Mouse (Mus musculus): ENCODE measurements around the gene Cplx2. TPM values are rescaled to one million over a fixed set of nuclear protein-coding genes. Genes with fewer than 3 reads are reported as not detected.

Gene Cplx2
- polyA plus RNA-seq, 1 experiment from 2014 or later: 11.2 TPM

GRCm38 (mm10) chr13:54389971-54390564, 18.9 kb downstream of the Cplx2 start:
- H3K36me3 ChIP-seq (ENCODE audit: control insufficient read depth, insufficient read depth, low read length): no peaks in the 10 kb centered on the region
- WGBS: 73% methylated on average over 8 of the region's 8 CpGs
- no peak overlapping the region for H3K9ac ChIP-seq (ENCODE audit: low read length)
- no peaks in the 10 kb centered on the region for H3K9me3 ChIP-seq (ENCODE audit: control insufficient read depth, low read length)
- H3K27ac ChIP-seq (ENCODE audit: low read depth, low read length): no peak overlapping the region
- H3K4me2 ChIP-seq (ENCODE audit: low read depth): no peak overlapping the region
- DNase-seq (ENCODE audit: low spot score) (no peak), ATAC-seq (ENCODE audit: insufficient read depth, low FRiP score, low TSS enrichment) (no peak)
- H3K4me1 ChIP-seq (ENCODE audit: control insufficient read depth, insufficient read depth, low read length): no peaks in the 10 kb centered on the region
- H3K4me3 ChIP-seq (ENCODE audit: low read depth, low read length): no peak overlapping the region
- H3K27me3 ChIP-seq (ENCODE audit: control insufficient read depth, insufficient read depth, low read length): no peaks in the 10 kb centered on the region

- H3K27me3 ChIP-seq (ENCODE audit: control insufficient read depth, insufficient read depth, low read length): no peaks in the 10 kb centered on the region
- no peaks in the 10 kb centered on the region for H3K36me3 ChIP-seq (ENCODE audit: control insufficient read depth, insufficient read depth, low read length)
- no peak overlapping the region for H3K27ac ChIP-seq (ENCODE audit: low read depth, low read length)
- H3K9me3 ChIP-seq (ENCODE audit: control insufficient read depth, low read length): no peaks in the 10 kb centered on the region
- H3K4me1 ChIP-seq (ENCODE audit: control insufficient read depth, insufficient read depth, low read length): no peaks in the 10 kb centered on the region
- WGBS: 87% methylated on average over 7 of the region's 7 CpGs
- H3K4me3 ChIP-seq (ENCODE audit: low read depth, low read length): no peak overlapping the region
- DNase-seq (ENCODE audit: low spot score): no peak
- ATAC-seq (ENCODE audit: insufficient read depth, low FRiP score, low TSS enrichment): no peak
- no peak overlapping the region for H3K9ac ChIP-seq (ENCODE audit: low read length)
- H3K4me2 ChIP-seq (ENCODE audit: low read depth): no peak overlapping the region
Measured at GRCm38 (mm10) chr13:54390565-54391013, 19.4 kb downstream of the Cplx2 start.

DNA sequence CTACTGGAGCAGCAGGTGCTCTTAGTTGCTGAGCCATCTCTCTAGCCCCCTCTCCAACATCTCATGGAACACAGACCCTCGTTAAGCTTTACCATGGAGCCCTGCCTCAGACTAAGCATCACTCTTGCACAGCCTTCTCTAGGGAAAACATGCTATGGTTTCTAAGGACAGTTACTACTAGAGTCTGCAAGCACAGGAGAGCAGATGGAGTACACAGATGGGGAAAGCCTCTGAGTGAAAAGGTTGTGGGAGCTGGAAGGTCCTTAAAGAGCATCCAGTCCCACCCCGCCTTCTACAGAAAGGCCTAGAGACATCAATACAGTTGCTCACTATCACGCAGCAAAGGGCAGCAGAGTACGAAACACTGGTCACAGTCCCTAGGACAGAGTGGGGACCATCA, 20.2 kb downstream of the Cplx2 start:
- Histone ChIP-seq H3K4me3 (ENCODE audit: low read depth, low read length) (no peak overlapping the region), H3K27ac (ENCODE audit: low read depth, low read length) (no peak overlapping the region), H3K4me1 (ENCODE audit: control insufficient read depth, insufficient read depth, low read length) (no peaks in the 10 kb centered on the region), H3K27me3 (ENCODE audit: control insufficient read depth, insufficient read depth, low read length) (no peaks in the 10 kb centered on the region), H3K36me3 (ENCODE audit: control insufficient read depth, insufficient read depth, low read length) (no peaks in the 10 kb centered on the region), H3K4me2 (ENCODE audit: low read depth) (no peak overlapping the region), H3K9me3 (ENCODE audit: control insufficient read depth, low read length) (no peaks in the 10 kb centered on the region), H3K9ac (ENCODE audit: low read length) (no peak overlapping the region)
- WGBS: 92% methylated on average over 4 of the region's 4 CpGs
- no peak for ATAC-seq (ENCODE audit: insufficient read depth, low FRiP score, low TSS enrichment)
- no peak for DNase-seq (ENCODE audit: low spot score)

DNA sequence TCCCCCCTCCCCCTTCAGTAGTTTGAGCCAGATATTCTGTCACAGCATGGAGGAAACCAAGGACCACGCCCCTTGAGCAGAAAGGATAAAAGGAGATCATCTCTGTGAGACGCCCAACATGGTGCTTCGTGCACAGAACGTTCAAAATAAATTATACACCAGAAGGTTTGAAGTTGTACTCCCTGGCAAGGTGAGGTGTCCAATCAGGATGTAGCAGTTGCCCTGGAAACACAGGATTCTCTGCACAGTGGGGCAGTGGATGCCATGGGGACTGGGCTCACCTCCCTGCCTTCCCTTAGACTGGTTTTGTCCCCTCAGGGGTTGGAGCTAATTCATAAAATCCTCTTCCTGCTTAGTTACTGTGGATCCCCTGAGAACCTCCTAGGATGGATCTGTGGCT, 25.9 kb downstream of the Cplx2 start:
- DNase-seq (ENCODE audit: low spot score) (no peak), ATAC-seq (ENCODE audit: insufficient read depth, low FRiP score, low TSS enrichment) (no peak)
- H3K4me3 ChIP-seq (ENCODE audit: low read depth, low read length): no peak overlapping the region
- H3K4me2 ChIP-seq (ENCODE audit: low read depth): no peak overlapping the region
- no peaks in the 10 kb centered on the region for H3K27me3 ChIP-seq (ENCODE audit: control insufficient read depth, insufficient read depth, low read length)
- H3K4me1 ChIP-seq (ENCODE audit: control insufficient read depth, insufficient read depth, low read length): no peaks in the 10 kb centered on the region
- no peak overlapping the region for H3K9ac ChIP-seq (ENCODE audit: low read length)
- no peak overlapping the region for H3K27ac ChIP-seq (ENCODE audit: low read depth, low read length)
- H3K36me3 ChIP-seq (ENCODE audit: control insufficient read depth, insufficient read depth, low read length): no peaks in the 10 kb centered on the region
- 61% methylated on average over 4 of the region's 4 CpGs for WGBS
- H3K9me3 ChIP-seq (ENCODE audit: control insufficient read depth, low read length): no peaks in the 10 kb centered on the region

DNA sequence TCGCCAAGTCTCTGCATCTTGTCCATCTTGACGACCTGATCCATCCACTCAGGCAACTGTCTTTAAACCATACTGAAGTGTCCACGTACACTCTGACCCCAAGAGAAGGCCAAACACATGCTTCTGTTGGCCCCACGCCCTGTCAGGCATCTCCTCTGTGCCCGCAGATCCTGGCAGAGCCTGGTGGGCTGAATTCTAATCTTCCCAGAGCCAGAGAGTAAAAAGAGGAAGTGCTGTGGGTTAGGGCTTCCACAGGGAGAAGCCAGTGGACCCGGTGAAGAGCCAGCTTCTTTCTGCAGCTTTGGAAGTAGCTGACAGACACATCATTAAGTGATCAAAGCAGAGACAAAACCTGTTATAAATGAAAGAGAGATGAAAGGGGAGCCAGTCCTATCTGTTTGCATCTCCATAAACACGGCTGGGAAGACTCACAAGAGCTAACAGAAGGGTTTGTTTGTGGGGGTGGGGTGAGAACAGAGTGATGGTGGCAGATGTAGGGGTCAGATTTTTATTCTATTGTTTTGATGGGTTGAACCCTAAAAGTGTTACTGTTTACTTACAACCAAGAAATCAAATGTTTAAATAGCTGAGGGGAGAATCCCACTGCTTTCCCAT, 29.5 kb downstream of the Cplx2 start:
- Histone ChIP-seq H3K4me2 (ENCODE audit: low read depth) (no peak overlapping the region), H3K4me1 (ENCODE audit: control insufficient read depth, insufficient read depth, low read length) (no peaks in the 10 kb centered on the region), H3K36me3 (ENCODE audit: control insufficient read depth, insufficient read depth, low read length) (no peaks in the 10 kb centered on the region), H3K27ac (ENCODE audit: low read depth, low read length) (no peak overlapping the region), H3K4me3 (ENCODE audit: low read depth, low read length) (no peak overlapping the region), H3K9ac (ENCODE audit: low read length) (no peak overlapping the region), H3K9me3 (ENCODE audit: control insufficient read depth, low read length) (no peaks in the 10 kb centered on the region), H3K27me3 (ENCODE audit: control insufficient read depth, insufficient read depth, low read length) (no peaks in the 10 kb centered on the region)
- no peak for DNase-seq (ENCODE audit: low spot score)
- WGBS: 53% methylated on average over 7 of the region's 7 CpGs
- no peak for ATAC-seq (ENCODE audit: insufficient read depth, low FRiP score, low TSS enrichment)

GRCm38 (mm10) chr13:54401180-54401569, 30.0 kb downstream of the Cplx2 start:
- Histone ChIP-seq H3K9me3 (ENCODE audit: control insufficient read depth, low read length) (no peaks in the 10 kb centered on the region), H3K4me3 (ENCODE audit: low read depth, low read length) (no peak overlapping the region), H3K36me3 (ENCODE audit: control insufficient read depth, insufficient read depth, low read length) (no peaks in the 10 kb centered on the region), H3K4me1 (ENCODE audit: control insufficient read depth, insufficient read depth, low read length) (no peaks in the 10 kb centered on the region), H3K27ac (ENCODE audit: low read depth, low read length) (no peak overlapping the region), H3K27me3 (ENCODE audit: control insufficient read depth, insufficient read depth, low read length) (no peaks in the 10 kb centered on the region), H3K9ac (ENCODE audit: low read length) (no peak overlapping the region), H3K4me2 (ENCODE audit: low read depth) (no peak overlapping the region)
- ATAC-seq (ENCODE audit: insufficient read depth, low FRiP score, low TSS enrichment) (no peak), DNase-seq (ENCODE audit: low spot score) (no peak)
- WGBS: 64% methylated on average over 5 of the region's 5 CpGs

GRCm38 (mm10) chr13:54402346-54402745, 31.2 kb downstream of the Cplx2 start:
- Histone ChIP-seq H3K9me3 (ENCODE audit: control insufficient read depth, low read length) (no peaks in the 10 kb centered on the region), H3K36me3 (ENCODE audit: control insufficient read depth, insufficient read depth, low read length) (no peaks in the 10 kb centered on the region), H3K4me3 (ENCODE audit: low read depth, low read length) (no peak overlapping the region), H3K27me3 (ENCODE audit: control insufficient read depth, insufficient read depth, low read length) (no peaks in the 10 kb centered on the region), H3K9ac (ENCODE audit: low read length) (no peak overlapping the region), H3K4me2 (ENCODE audit: low read depth) (no peak overlapping the region), H3K27ac (ENCODE audit: low read depth, low read length) (no peak overlapping the region), H3K4me1 (ENCODE audit: control insufficient read depth, insufficient read depth, low read length) (no peaks in the 10 kb centered on the region)
- ATAC-seq (ENCODE audit: insufficient read depth, low FRiP score, low TSS enrichment) (no peak), DNase-seq (ENCODE audit: low spot score) (no peak)
- WGBS: 88% methylated on average over 4 of the region's 4 CpGs

DNA sequence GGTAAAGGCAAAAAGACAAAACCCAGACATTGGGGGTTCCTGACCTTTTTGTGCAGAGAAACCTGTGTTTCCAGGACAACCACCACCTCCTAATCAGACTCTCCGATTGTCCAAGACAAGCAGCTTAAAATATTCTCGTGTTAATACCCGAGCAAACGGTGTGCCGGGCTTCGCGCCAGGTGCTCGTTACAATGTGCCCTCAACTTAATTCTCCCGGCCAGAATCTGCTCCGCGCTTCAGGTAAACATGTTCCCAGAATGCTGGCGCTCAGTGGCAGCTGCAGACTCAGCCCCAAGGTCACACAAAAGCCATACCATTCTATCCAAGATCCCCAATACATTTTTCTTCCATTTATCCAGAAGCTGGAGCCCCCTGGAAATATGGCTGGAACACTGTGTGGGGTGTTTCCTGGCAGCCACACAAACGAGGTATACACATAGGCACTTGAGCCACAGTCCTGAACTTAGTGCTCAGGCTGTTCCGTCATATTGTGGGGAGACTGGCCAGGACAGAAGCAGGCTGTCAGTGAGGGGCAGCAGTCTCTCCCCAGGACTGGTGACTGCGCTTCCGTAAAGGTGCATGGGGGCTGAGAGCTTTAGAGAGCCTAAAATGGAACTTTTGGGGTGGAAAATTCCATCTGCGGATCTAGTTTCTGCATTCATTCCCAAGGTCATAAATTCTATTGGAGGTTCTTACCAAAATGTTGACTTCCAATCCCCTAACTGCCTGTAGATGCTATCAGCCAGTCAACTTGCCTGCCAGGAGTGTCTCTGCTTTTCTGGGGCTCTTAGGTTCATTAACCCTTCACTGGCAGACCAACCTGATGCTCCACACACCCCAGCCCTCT, 32.3 kb downstream of the Cplx2 start:
- DNase-seq (ENCODE audit: low spot score) (no peak), ATAC-seq (ENCODE audit: insufficient read depth, low FRiP score, low TSS enrichment) (no peak)
- Histone ChIP-seq H3K27ac (ENCODE audit: low read depth, low read length) (no peak overlapping the region), H3K27me3 (ENCODE audit: control insufficient read depth, insufficient read depth, low read length) (no peaks in the 10 kb centered on the region), H3K4me1 (ENCODE audit: control insufficient read depth, insufficient read depth, low read length) (no peaks in the 10 kb centered on the region), H3K4me3 (ENCODE audit: low read depth, low read length) (no peak overlapping the region), H3K4me2 (ENCODE audit: low read depth) (no peak overlapping the region), H3K36me3 (ENCODE audit: control insufficient read depth, insufficient read depth, low read length) (no peaks in the 10 kb centered on the region), H3K9me3 (ENCODE audit: control insufficient read depth, low read length) (no peaks in the 10 kb centered on the region), H3K9ac (ENCODE audit: low read length) (no peak overlapping the region)
- 78% methylated on average over 17 of the region's 17 CpGs for WGBS
